Mouse (Mus musculus) Patski (cell line): ENCODE results near the gene Clec3b. TPM values are rescaled to one million over a fixed set of nuclear protein-coding genes. Genes with fewer than 3 reads are reported as not detected.

Source experiments
- ATAC-seq: fragments of 100-300 bp; one replicate; pipeline ENCODE4 v1.8.0; 2021
- CTCF ChIA-PET: fragments of 350-600 bp; sonication (Branson Sonifier 250); formaldehyde crosslinking; loops from one replicate; lab custom pipeline; 2022; ENCODE audit warnings: inconsistent platforms; lab: Charles Lee
- POLR2A ChIA-PET: fragments of 350-600 bp; sonication (Branson Sonifier 250); formaldehyde crosslinking; loops from one replicate; lab custom pipeline; 2022; ENCODE audit warnings: antibody characterized with exemption, inconsistent platforms; lab: Charles Lee
- DNase-seq: peaks from one replicate; pipeline ENCODE4 v3.0.0-alpha.2; 2011; ENCODE audit warnings: low read depth, low spot score
- H3K27me3 ChIP-seq: fragments of 371-371 bp; one replicate; pipeline ENCODE4 v1.5.1; 2021
- CTCF ChIP-seq: fragments of 100-300 bp; IDR thresholded peaks from one replicate; pipeline ENCODE4 v1.5.1; 2021
- in situ Hi-C: fragments of 300-500 bp; cut with MboI; formaldehyde crosslinking; loops from 3 replicates; pipeline ENCODE4 v1.11.1; 2018; ENCODE audit warnings: low pct_unique_long_range_greater_than_20kb, mixed read lengths
- polyA plus RNA-seq: library from polyadenylated mRNA; unstranded; gene quantifications from one replicate; pipeline ENCODE4 v1.2.3, GENCODE M21; 2021

The Clec3b gene
- polyA plus RNA-seq, 1 experiment from 2014 or later = not detected

- no peaks in the 10 kb centered on the region for H3K27me3 ChIP-seq
- DNase-seq = no peak
- no peak for TF ChIP-seq CTCF
- ChIA-PET CTCF (interaction anchor here (2.2 kb wide), 1 partner anchor 10 kb away, joined by 6 read pairs; no protein-coding TSS in a partner anchor), POLR2A (no interaction called here)
- ATAC-seq = no peak
- in situ Hi-C loops = loop anchor here (5.0 kb wide), 1 partner anchor 42 kb away; no protein-coding TSS in a partner anchor
Observed at GRCm38 (mm10) chr9:123200116-123200515, 49.4 kb downstream of the Clec3b start.

- ATAC-seq = no peak
- in situ Hi-C loops = no loop called here
Observed at GRCm38 (mm10) chr9:123206526-123206925, 55.8 kb downstream of the Clec3b start.

GRCm38 (mm10) chr9:123206948-123207347, 56.2 kb downstream of the Clec3b start:
- POLR2A ChIA-PET = interaction anchor here (1.0 kb wide), 1 partner anchor 19 kb away, joined by 3 read pairs; no protein-coding TSS in a partner anchor
- H3K27me3 ChIP-seq = no peaks in the 10 kb centered on the region

More at GRCm38 (mm10) chr9:123206526-123206925, 55.8 kb downstream of the Clec3b start:
- CTCF ChIA-PET = interaction anchor here (1.6 kb wide), 1 partner anchor 47 kb away, joined by 3 read pairs; no protein-coding TSS in a partner anchor
- no peak for TF ChIP-seq CTCF
- POLR2A ChIA-PET = interaction anchor here (1.0 kb wide), 1 partner anchor 19 kb away, joined by 3 read pairs; no protein-coding TSS in a partner anchor
- H3K27me3 ChIP-seq = no peaks in the 10 kb centered on the region
- DNase-seq = no peak

More at GRCm38 (mm10) chr9:123206948-123207347, 56.2 kb downstream of the Clec3b start:
- CTCF ChIA-PET = interaction anchor here (1.6 kb wide), 1 partner anchor 47 kb away, joined by 3 read pairs; no protein-coding TSS in a partner anchor
- ATAC-seq = no peak
- in situ Hi-C loops = no loop called here
- no peak for DNase-seq
- no peak for TF ChIP-seq CTCF

Other genes starting within 250 kb of the Clec3b start
- gene Zfp105, start 227.9 kb upstream of the Clec3b start, polyA plus RNA-seq = 3.2 TPM
- 18.6 TPM for gene 1110059G10Rik, start 199.9 kb upstream of the Clec3b start, polyA plus RNA-seq
- 14.0 TPM for gene Kif15, start 199.9 kb upstream of the Clec3b start, polyA plus RNA-seq
- 8.2 TPM for gene Tmem42, start 129.6 kb upstream of the Clec3b start, polyA plus RNA-seq
- 0.74 TPM for gene Tgm4, start 116.2 kb upstream of the Clec3b start, polyA plus RNA-seq
- gene Zdhhc3, start 37.7 kb upstream of the Clec3b start, polyA plus RNA-seq = 48.3 TPM
- gene Exosc7, start 37.7 kb upstream of the Clec3b start, polyA plus RNA-seq = 53.2 TPM
- not detected for gene Cdcp1, start 65.1 kb downstream of the Clec3b start, polyA plus RNA-seq
- 5.1 TPM for gene Tmem158, start 109.8 kb downstream of the Clec3b start, polyA plus RNA-seq
- 679 TPM for gene Lars2, start 216.0 kb downstream of the Clec3b start, polyA plus RNA-seq